Mouse (Mus musculus): ENCODE measurements at regions not wholly inside any gene's neighbourhood (a gene's known extent, or its start where the extent isn't known, plus 50 kb on each side); places are given as distances from the start of the nearest gene placed in this dataset.

- DNase-seq = no peak
These were observed 436.0 kb upstream of the Mctp2 start for GRCm38 (mm10) chr7:72742376-72742775.

GRCm38 (mm10) chr7:72751501-72751917 lies 445.1 kb upstream of the Mctp2 start:
- DNase-seq = no peak

DNA sequence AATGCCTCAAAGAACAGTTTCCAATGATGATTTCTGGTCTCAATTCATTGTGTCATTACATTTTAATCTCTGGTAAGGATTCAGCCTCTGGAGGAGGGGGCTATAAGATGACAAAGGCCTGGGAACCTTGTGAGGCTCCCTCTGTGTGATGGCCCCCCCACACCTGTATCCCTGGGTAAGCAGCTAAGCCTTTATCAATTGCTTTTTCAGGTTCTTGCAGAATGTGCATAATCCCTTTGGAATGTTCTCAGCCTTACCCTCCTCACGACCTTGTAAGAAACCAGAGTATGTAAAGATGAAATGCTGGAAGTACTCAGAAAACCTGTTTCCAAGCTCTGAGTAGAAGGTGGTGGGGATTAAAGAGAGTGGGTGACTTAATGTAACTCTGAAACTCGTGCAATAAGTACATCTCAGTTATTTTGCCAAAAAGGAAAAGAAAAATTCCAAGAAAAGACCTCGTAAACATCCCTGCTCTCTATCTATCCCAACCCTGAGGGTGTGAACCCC lies 446.7 kb upstream of the Mctp2 start:
- no peak for DNase-seq

- DNase-seq = no peak
These were observed 456.3 kb upstream of the Mctp2 start for GRCm38 (mm10) chr7:72762711-72763110.

DNA sequence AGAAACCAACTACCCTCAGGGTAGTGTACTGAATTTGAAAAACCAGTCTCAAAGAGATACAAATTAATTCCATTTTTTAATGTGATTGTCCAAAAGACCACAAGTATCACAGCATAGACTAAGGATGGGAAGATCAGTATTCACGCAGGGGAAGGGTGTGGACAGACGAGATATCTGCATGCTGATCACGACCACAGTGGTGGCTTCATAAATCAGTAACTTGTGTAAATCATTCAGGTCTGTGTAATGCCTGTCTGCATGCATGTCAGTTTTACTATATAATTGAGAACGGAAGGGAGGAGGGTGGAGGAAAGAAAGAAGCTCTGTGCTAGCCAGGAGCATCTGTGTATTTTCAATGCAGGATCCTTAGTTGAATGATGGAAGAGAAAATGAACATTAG lies 462.3 kb upstream of the Mctp2 start:
- no peak for DNase-seq

- no peak for DNase-seq
These were observed 467.8 kb upstream of the Mctp2 start for GRCm38 (mm10) chr7:72774031-72774770.

- DNase-seq = no peak
These were observed 468.3 kb upstream of the Mctp2 start for GRCm38 (mm10) chr7:72774771-72775119.

- no peak for DNase-seq
These were observed 480.9 kb upstream of the Mctp2 start for GRCm38 (mm10) chr7:72787306-72787705.

- DNase-seq = no peak
These were observed 481.9 kb upstream of the Mctp2 start for GRCm38 (mm10) chr7:72788261-72788660.

DNA sequence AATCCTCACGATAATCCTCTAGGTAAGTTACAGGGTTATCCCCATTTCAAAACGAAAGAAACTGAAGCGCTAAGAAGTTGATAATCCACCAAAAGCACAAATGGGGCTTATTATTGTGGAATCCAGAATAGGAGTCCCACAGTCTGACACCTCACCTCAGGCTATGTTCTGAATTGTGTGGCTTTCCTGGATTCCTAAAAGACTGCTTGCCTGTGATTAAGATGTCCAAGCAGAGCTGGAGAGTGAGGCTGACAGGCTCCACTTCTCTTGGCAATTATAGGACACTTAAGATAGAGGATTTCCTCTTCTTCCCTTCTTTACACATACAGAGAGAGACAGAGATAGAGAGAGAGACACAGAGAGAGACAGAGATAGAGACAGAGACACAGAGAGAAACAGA lies 515.7 kb upstream of the Mctp2 start:
- no peak for DNase-seq

DNA sequence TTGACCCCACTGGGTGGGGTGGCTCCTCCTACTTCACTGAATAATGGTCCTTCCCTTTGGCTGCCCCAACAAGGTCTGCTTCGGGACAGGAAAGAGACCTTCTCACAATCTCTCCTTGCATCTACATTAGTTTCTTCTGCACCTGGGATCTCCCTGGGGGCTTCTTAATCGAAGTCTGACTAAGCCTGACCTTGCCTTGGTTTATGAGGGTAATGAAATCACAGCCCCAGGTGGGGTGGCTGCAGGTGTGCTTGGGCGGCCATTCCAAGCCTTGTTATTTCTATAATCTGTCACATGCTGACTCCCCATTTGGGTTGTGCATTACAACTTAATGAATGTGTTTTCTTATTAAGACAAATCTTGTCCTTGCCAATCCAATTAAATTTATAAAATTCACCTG lies 520.2 kb upstream of the Mctp2 start:
- DNase-seq = no peak

- DNase-seq = no peak
These were observed 529.0 kb upstream of the Mctp2 start for GRCm38 (mm10) chr7:72835423-72835822.

DNA sequence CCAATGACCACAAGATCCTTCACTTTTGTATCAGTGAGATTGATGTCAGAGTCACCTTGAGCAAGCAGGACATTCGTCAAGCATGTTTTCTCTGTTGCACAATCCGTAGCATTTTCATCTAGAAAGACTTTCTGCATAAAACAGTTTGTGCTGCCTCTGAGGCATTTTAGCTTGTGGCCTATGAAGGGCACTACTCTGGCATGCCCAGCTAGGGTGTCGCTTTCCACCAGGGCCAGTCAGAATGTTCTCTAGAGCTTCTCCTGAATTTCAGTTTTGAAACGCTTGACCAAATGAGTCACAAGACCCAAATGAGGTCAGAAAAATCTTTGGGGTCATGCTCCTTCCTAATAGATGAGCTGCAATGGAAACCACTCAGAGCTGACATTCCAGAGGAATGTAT lies 529.6 kb upstream of the Mctp2 start:
- peak; percentile 2 for DNase-seq

DNA sequence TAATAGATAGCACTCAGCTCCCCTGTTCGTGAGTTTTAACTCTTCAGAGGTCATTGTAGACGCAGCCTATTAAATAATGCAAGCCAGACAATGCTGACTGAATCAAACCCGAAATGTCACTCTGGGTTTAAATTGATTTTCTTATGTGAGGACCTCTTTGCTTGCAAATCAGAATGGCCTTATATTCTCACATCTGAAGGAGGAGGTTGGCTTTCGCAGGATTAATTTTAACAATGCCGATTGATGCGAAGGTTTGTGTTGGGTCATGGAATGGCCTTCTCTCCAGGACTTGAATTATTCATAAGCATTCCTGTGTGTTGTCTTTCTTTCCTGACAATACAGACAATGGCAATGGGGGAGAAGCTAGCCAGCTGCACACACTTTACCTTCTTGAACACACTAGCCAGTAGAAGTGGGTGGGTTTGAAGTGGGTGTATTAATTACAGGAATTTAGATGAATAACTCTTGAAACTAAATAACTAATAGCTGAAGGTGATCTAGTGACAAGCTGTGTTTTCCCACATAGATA lies 530.1 kb upstream of the Mctp2 start:
- no peak for DNase-seq

GRCm38 (mm10) chr7:72837992-72838655 lies 531.7 kb upstream of the Mctp2 start:
- no peak for DNase-seq

DNA sequence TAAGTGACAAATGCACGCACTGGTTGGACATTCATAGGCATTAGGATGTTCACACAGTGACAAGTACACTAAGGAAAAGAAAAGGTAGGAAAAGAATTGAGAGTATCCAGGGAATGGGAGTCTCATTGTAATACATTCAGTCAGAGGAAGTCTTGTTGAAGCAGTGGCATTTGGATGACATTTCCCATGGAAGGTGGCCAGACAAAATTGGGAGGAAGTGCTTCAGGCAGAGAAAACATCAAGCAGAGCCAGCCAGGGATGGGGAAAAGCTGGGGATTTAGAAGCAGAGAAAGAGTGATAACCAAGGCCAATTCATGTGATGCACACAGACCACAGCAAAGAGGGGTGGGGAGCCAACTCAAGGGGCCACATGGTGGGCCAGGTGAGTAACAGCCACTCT lies 524.0 kb upstream of the Rgma start:
- no peak for DNase-seq

- DNase-seq = no peak
These were observed 520.8 kb upstream of the Rgma start for GRCm38 (mm10) chr7:72854501-72855002.

- no peak for DNase-seq
These were observed 508.1 kb upstream of the Rgma start for GRCm38 (mm10) chr7:72866966-72867754.

DNA sequence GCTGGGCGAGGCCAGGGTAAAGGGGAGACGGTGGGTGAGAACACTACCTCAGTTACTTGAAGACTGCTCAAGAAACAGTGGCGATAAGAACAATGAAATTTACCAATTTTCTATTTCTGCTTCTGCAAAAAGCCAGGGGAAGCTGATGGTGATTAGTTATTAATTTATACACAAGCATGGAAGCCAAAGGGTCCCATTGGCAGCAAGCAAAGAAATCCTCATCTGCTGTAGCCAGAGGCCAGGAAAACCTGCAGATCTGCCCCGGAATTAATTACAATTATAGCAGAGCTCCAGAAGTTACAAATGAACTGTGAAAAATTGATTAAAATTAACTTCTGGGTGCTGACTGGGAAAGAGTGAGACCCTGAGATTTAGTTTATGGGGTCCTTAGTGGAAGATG lies 506.2 kb upstream of the Rgma start:
- DNase-seq = no peak

DNA sequence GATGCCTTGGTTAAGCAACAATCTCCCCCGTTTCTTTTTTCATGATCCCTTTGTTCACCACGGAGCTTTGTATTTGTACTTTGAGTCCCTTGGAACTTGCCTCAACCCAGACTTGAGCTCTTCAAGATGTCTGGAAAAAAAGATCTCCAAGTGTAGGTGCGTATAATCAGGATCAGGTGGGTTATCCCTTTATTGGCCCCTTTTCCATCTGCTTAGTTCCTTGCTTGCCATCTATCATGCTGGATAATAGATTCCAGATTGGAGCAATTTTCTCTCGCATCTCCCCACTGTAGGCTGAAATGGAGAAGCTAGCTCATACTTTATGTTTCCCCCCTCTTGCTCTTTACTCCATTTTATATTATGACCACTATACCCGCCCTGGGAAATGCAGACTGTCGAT lies 474.5 kb upstream of the Rgma start:
- no peak for DNase-seq

GRCm38 (mm10) chr7:72905891-72906290 lies 469.4 kb upstream of the Rgma start:
- DNase-seq = no peak

DNA sequence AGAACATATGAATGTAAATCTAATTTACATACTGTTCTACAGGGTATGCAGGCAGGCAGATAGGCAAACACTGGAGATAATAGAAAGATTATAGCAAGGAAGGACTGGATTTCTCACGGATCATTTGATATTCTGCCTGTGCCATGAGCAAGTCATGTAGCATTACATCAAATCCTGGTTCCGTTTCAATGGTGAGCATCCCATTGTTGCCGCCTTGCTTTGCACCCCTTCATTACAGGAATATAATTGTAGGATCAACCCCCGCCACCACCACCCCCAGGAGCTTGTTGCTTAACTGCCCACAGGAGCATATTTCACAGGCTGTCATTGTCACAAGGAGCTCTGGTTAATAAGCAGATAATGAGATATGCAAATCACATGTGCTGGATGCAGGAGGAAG lies 468.8 kb upstream of the Rgma start:
- no peak for DNase-seq

All from adrenal gland, postnatal 25 days (tissue).